Mouse (Mus musculus) myocyte (in vitro differentiated cells): ENCODE measurements around the gene Aldh2.

ENCODE experiments used
- CEBPB ChIP-seq: IDR thresholded peaks from 2 replicates; pipeline ENCODE4 v1.6.1; 2011; ENCODE audit warnings: mild to moderate bottlenecking, moderate library complexity; ENCODE audit not compliant: poor library complexity, insufficient read depth, severe bottlenecking
- MAX ChIP-seq: IDR thresholded peaks from one replicate; pipeline ENCODE4 v1.6.1; 2011; ENCODE audit warnings: low read depth, mild to moderate bottlenecking, control low read depth
- MYOD1 ChIP-seq, 3 experiments: IDR thresholded peaks; one replicate each; pipeline ENCODE4 v1.6.1; 2011; ENCODE audit warnings: control low read depth in 2 of 3, low read depth in 2 of 3, mild to moderate bottlenecking in 2 of 3, moderate library complexity in 1 of 3; ENCODE audit not compliant: insufficient read length in 2 of 3, control insufficient read depth in 1 of 3
- MYOG ChIP-seq, 3 experiments: IDR thresholded peaks; one replicate each; pipeline ENCODE4 v1.6.1; 2011; ENCODE audit warnings: control low read depth in 2 of 3, low read depth in 2 of 3, mild to moderate bottlenecking in 2 of 3; ENCODE audit not compliant: insufficient read length in 2 of 3, control insufficient read depth in 1 of 3, insufficient read depth in 1 of 3
- POLR2A ChIP-seq: IDR thresholded peaks from one replicate; pipeline ENCODE4 v1.6.1; 2011; ENCODE audit warnings: low read depth, mild to moderate bottlenecking, control low read depth, moderate library complexity; ENCODE audit not compliant: insufficient read length
- TCF12 ChIP-seq: IDR thresholded peaks from one replicate; pipeline ENCODE4 v1.6.1; 2011; ENCODE audit warnings: mild to moderate bottlenecking, control low read depth; ENCODE audit not compliant: poor library complexity, insufficient read depth, severe bottlenecking
- USF1 ChIP-seq: IDR thresholded peaks from one replicate; pipeline ENCODE4 v1.6.1; 2011; ENCODE audit warnings: low read depth, mild to moderate bottlenecking, control low read depth, moderate library complexity

DNA sequence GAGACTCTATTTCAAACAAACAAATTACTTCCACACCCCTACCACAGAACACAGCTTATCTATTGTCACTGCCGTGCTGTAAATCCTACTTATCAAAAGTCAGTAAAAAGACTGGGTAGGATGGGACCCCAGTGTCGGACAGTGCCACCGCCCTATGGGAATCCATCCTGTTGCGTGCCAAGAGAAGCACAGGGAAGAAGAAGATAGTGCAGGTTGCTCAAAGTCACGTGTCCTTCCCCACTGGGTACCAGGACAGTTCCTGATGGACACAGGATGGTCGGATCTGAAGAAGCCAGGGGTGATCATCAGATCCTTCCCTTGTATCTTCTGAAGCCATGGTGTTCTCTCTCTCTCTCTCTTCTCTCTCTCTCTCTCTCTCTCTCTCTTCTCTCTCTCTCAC, 2.1 kb upstream of the Aldh2 start:
- no peak for TF ChIP-seq MAX
- TF ChIP-seq CEBPB, result no peak
- TF ChIP-seq POLR2A, result no peak
- no peak for TF ChIP-seq MYOD1 (IDR thresholded peaks at IDR 0.05; ENCODE audit: control insufficient read depth in 1 of 3, insufficient read length in 2 of 3, low read depth in 2 of 3)
- no peak for TF ChIP-seq USF1
- TF ChIP-seq TCF12, result no peak
- no peak for TF ChIP-seq MYOG (IDR thresholded peaks at IDR 0.05; ENCODE audit: control insufficient read depth in 1 of 3, insufficient read depth in 1 of 3, insufficient read length in 2 of 3, low read depth in 2 of 3)
